ENCODE assay signal across 31 mouse cellular contexts in genomic region chr7:30721286-30721685, GRCm38 (mm10). TPM values are rescaled to one million over a fixed set of nuclear protein-coding genes. Genes with fewer than 3 reads are reported as not detected.
DNase-seq lines count a peak whose midpoint lies in the region; ATAC-seq and TF ChIP-seq lines count a peak whose summit lies in the region.
"Had no signal": no experiment of that assay in that cellular context is flagged by ENCODE, and none has a peak within 500 bp of the region (broad histone marks: within the 10 kb centered on the region; RNA-seq: fewer than 3 reads in every experiment).

No protein-coding gene starts in this region.

- peaks cover 7% of the 10 kb centered on the region; the same call in 1 of the 2 replicates for H3K4me1 ChIP-seq in midbrain, embryonic 14.5 days (ENCODE audit: control insufficient read depth, insufficient read depth, low read length)
- peaks cover 14% of the 10 kb centered on the region for H3K4me1 ChIP-seq in midbrain, embryonic 15.5 days

- H3K36me3 ChIP-seq in midbrain, embryonic 14.5 days (ENCODE audit: control insufficient read depth, insufficient read depth, low read length) = no peaks in the 10 kb centered on the region
- H3K36me3 ChIP-seq in midbrain, embryonic 15.5 days (replicated peaks) = no peaks in the 10 kb centered on the region

- peaks cover 9% of the 10 kb centered on the region; the same call in 1 of the 2 replicates for H3K27me3 ChIP-seq in midbrain, embryonic 14.5 days (ENCODE audit: control insufficient read depth, insufficient read depth, low read length)
- H3K27me3 ChIP-seq in midbrain, embryonic 15.5 days (replicated peaks) = peaks cover 17% of the 10 kb centered on the region

- H3K9ac ChIP-seq in midbrain, embryonic 14.5 days (replicated peaks; ENCODE audit: low read length) = no peak overlapping the region
- no peak overlapping the region for H3K9ac ChIP-seq in midbrain, embryonic 15.5 days
- H3K9ac ChIP-seq: embryonic facial prominence, embryonic 15.5 days; forebrain, embryonic 15.5 days; hindbrain, embryonic 12.5 days; liver, embryonic 13.5 days; midbrain, embryonic 12.5 days had no signal

- no peak overlapping the region for H3K27ac ChIP-seq in midbrain, embryonic 14.5 days (replicated peaks; ENCODE audit: low read depth, low read length)
- H3K27ac ChIP-seq in midbrain, embryonic 15.5 days = no peak overlapping the region
- H3K27ac ChIP-seq: embryonic facial prominence, embryonic 10.5 days; embryonic facial prominence, embryonic 15.5 days; forebrain, embryonic 15.5 days; gastrocnemius, adult 2 months; hindbrain, embryonic 12.5 days; liver, embryonic 13.5 days; midbrain, embryonic 12.5 days had no signal

- DNase-seq in cerebellum, adult 9-11 months = peak; percentile 55
- DNase-seq in cerebellum, adult 8-10 months = no peak
- DNase-seq in midbrain, embryonic 14.5 days = peak; percentile 21
- peak; percentile 75 for DNase-seq in brain, embryonic 14.5 days (ENCODE audit: low read depth)
- peak; percentile 29 to 42 for DNase-seq in cerebellum, postnatal 36 days
- DNase-seq in kidney, postnatal 14 days = no peak
- DNase-seq: adrenal gland, postnatal 25 days; gastrocnemius, adult 2 months; gastrocnemius, postnatal 36 days; heart, adult 18-20 months; heart, postnatal 36 days; kidney, postnatal 25 days; liver, embryonic 13.5 days; lung, adult 18-20 months; lung, postnatal 4 days; right cerebral cortex, postnatal 14 days; thymus, postnatal 4 days had no signal

- no peaks in the 10 kb centered on the region for H3K9me3 ChIP-seq in midbrain, embryonic 14.5 days (ENCODE audit: control insufficient read depth, low read length)
- H3K9me3 ChIP-seq in midbrain, embryonic 15.5 days = no peaks in the 10 kb centered on the region
- H3K9me3 ChIP-seq: embryonic facial prominence, embryonic 10.5 days; embryonic facial prominence, embryonic 15.5 days; forebrain, embryonic 15.5 days; hindbrain, embryonic 12.5 days; liver, embryonic 13.5 days; megakaryocyte, embryonic 14.5 days; midbrain, embryonic 12.5 days had no signal

- no peak for TF ChIP-seq CTCF in brain, embryonic 14.5 days (IDR thresholded peaks at IDR 0.05; ENCODE audit: borderline replicate concordance, extremely low read depth, insufficient read depth, insufficient read length)

- no peak for TF ChIP-seq POLR2A in brain, embryonic 14.5 days (IDR thresholded peaks at IDR 0.05; ENCODE audit: borderline replicate concordance, extremely low read depth, insufficient read depth, insufficient read length, poor library complexity, severe bottlenecking)

- H3K4me3 ChIP-seq in midbrain, embryonic 14.5 days (replicated peaks; ENCODE audit: low read depth, low read length) = no peak overlapping the region
- no peak overlapping the region for H3K4me3 ChIP-seq in midbrain, embryonic 15.5 days
- H3K4me3 ChIP-seq: embryonic facial prominence, embryonic 10.5 days; embryonic facial prominence, embryonic 15.5 days; forebrain, embryonic 15.5 days; gastrocnemius, adult 2 months; hindbrain, embryonic 12.5 days; liver, embryonic 13.5 days; megakaryocyte, embryonic 14.5 days; midbrain, embryonic 12.5 days had no signal

- 71% methylated on average over 7 of the region's 7 CpGs for WGBS in midbrain, embryonic 14.5 days
- 73% methylated on average over 7 of the region's 7 CpGs for WGBS in midbrain, embryonic 15.5 days

- ATAC-seq in midbrain, embryonic 14.5 days (ENCODE audit: low FRiP score, low TSS enrichment) = no peak
- no peak for ATAC-seq in midbrain, embryonic 15.5 days (replicated peaks)
- ATAC-seq: CD4-positive, CD25-positive, alpha-beta regulatory T cell, adult 4 months; forebrain, embryonic 15.5 days; intestine, postnatal 0 days; lung, postnatal 0 days had no signal

- H3K4me2 ChIP-seq in midbrain, embryonic 14.5 days (ENCODE audit: low read length) = no peak overlapping the region
- H3K4me2 ChIP-seq in midbrain, embryonic 15.5 days = no peak overlapping the region
- H3K4me2 ChIP-seq: embryonic facial prominence, embryonic 15.5 days; forebrain, embryonic 15.5 days; heart, embryonic 11.5 days; hindbrain, embryonic 12.5 days; liver, embryonic 13.5 days; midbrain, embryonic 12.5 days had no signal

RNA-seq across cellular contexts. Expression of gene Tmem147, which starts 8.1 kb away (rescaled TPM):
- 238 and 290 TPM in 2 replicates for polyA plus RNA-seq in midbrain, embryonic 14.5 days (2014; fragmentation: Nextera tagmentation; extraction: Ambion mirVana)
- 242 and 252 TPM in 2 replicates for polyA plus RNA-seq in midbrain, embryonic 15.5 days (2015; fragmentation: Nextera tagmentation; extraction: Ambion mirVana)
- polyA plus RNA-seq in brain, embryonic 14.5 days (2012; rRNA removed) = 187 and 251 TPM in 2 replicates

RNA-seq across cellular contexts. Expression of gene Atp4a, which starts 9.3 kb away (rescaled TPM):
- 0.53 and 1.1 TPM in 2 replicates for polyA plus RNA-seq in midbrain, embryonic 14.5 days (2014; fragmentation: Nextera tagmentation; extraction: Ambion mirVana)
- polyA plus RNA-seq in midbrain, embryonic 15.5 days (2015; fragmentation: Nextera tagmentation; extraction: Ambion mirVana) = 1.7 and 1.8 TPM in 2 replicates
- polyA plus RNA-seq in brain, embryonic 14.5 days (2012; rRNA removed) = 1.7 and 2.4 TPM in 2 replicates
- polyA plus RNA-seq: CD4-positive, CD25-positive, alpha-beta regulatory T cell, adult 4 months; lung, postnatal 0 days had no signal

RNA-seq across cellular contexts. Expression of gene Gapdhs, which starts 22.2 kb away (rescaled TPM):
- polyA plus RNA-seq in midbrain, embryonic 14.5 days (2014; fragmentation: Nextera tagmentation; extraction: Ambion mirVana) = 0.83 and 1.2 TPM in 2 replicates
- 0.72 and 1.6 TPM in 2 replicates for polyA plus RNA-seq in midbrain, embryonic 15.5 days (2015; fragmentation: Nextera tagmentation; extraction: Ambion mirVana)
- polyA plus RNA-seq in brain, embryonic 14.5 days (2012; rRNA removed) = 0.50 TPM in 1 of 2 replicates, not detected in the other
- polyA plus RNA-seq: CD4-positive, CD25-positive, alpha-beta regulatory T cell, adult 4 months; intestine, postnatal 0 days; limb, embryonic 14.5 days; liver, embryonic 13.5 days; small intestine, adult 2 months had no signal

RNA-seq across cellular contexts. Expression of gene 2200002J24Rik, which starts 22.6 kb away (rescaled TPM):
- not detected in 2 replicates for polyA plus RNA-seq in midbrain, embryonic 14.5 days (2014; fragmentation: Nextera tagmentation; extraction: Ambion mirVana)
- polyA plus RNA-seq in midbrain, embryonic 15.5 days (2015; fragmentation: Nextera tagmentation; extraction: Ambion mirVana) = not detected in 2 replicates
- 0.32 TPM in 1 of 2 replicates, not detected in the other for polyA plus RNA-seq in brain, embryonic 14.5 days (2012; rRNA removed)
- polyA plus RNA-seq: CD4-positive, CD25-positive, alpha-beta regulatory T cell, adult 4 months; embryonic facial prominence, embryonic 10.5 days; forebrain, embryonic 15.5 days; hindbrain, embryonic 12.5 days; kidney, embryonic 14.5 days; midbrain, embryonic 12.5 days had no signal

RNA-seq across cellular contexts. Expression of gene Sbsn, which starts 30.0 kb away (rescaled TPM):
- 0.82 and 3.8 TPM in 2 replicates for polyA plus RNA-seq in midbrain, embryonic 14.5 days (2014; fragmentation: Nextera tagmentation; extraction: Ambion mirVana)
- polyA plus RNA-seq in midbrain, embryonic 15.5 days (2015; fragmentation: Nextera tagmentation; extraction: Ambion mirVana) = 2.4 and 3.0 TPM in 2 replicates
- 5.1 and 8.8 TPM in 2 replicates for polyA plus RNA-seq in brain, embryonic 14.5 days (2012; rRNA removed)

Comparison
In these comparisons a context has a peak if more than half of its experiments do, and no peak if none do; other contexts are left out.
1. DNase-seq: peak in cerebellum, adult 9-11 months (single experiment), midbrain, embryonic 14.5 days (single experiment), brain, embryonic 14.5 days (single experiment) and cerebellum, postnatal 36 days (2 of 2); none in cerebellum, adult 8-10 months (single experiment) and kidney, postnatal 14 days (single experiment).